Mouse (Mus musculus) heart, embryonic 11.5 days (tissue): ENCODE measurements around the gene Fam131b. TPM values are rescaled to one million over a fixed set of nuclear protein-coding genes. Genes with fewer than 3 reads are reported as not detected.
A peak's percentile ranks its signal among the peaks of the same experiment; 100 is the strongest.

Experiments used
- ATAC-seq: fragments of 200-750 bp; cut with Nextera tagmentation; replicated peaks from 2 replicates; pipeline ENCODE4 v1.8.0; 2017; ENCODE audit warnings: moderate library complexity; ENCODE audit not compliant: insufficient number of reproducible peaks, low FRiP score, low TSS enrichment
- H3K27ac ChIP-seq: fragments of 300-500 bp; sonication (generic); 2 replicates; pipeline ENCODE4 v1.5.1; 2014; ENCODE audit warnings: mild to moderate bottlenecking, low read depth, low read length
- H3K27me3 ChIP-seq: fragments of 300-500 bp; sonication (generic); 2 replicates; pipeline ENCODE4 v1.6.1; 2014; ENCODE audit warnings: mild to moderate bottlenecking, low read length, mixed read lengths; ENCODE audit not compliant: control insufficient read depth, insufficient read depth
- H3K36me3 ChIP-seq: fragments of 300-500 bp; sonication (generic); 2 replicates; pipeline ENCODE4 v1.6.1; 2014; ENCODE audit warnings: mild to moderate bottlenecking, low read length, moderate library complexity, mixed read lengths; ENCODE audit not compliant: control insufficient read depth, insufficient read depth
- H3K4me1 ChIP-seq: fragments of 300-500 bp; sonication (generic); 2 replicates; pipeline ENCODE4 v1.6.1; 2014; ENCODE audit warnings: low read length; ENCODE audit not compliant: control insufficient read depth, insufficient read depth
- H3K4me2 ChIP-seq: fragments of 300-500 bp; sonication (generic); 2 replicates; pipeline ENCODE4 v1.6.1; 2014; ENCODE audit warnings: mild to moderate bottlenecking, moderate library complexity
- H3K4me3 ChIP-seq: fragments of 300-500 bp; sonication (generic); 2 replicates; pipeline ENCODE4 v1.5.1; 2014; ENCODE audit warnings: low read depth, low read length
- H3K9ac ChIP-seq: fragments of 300-500 bp; sonication (generic); 2 replicates; pipeline ENCODE4 v1.6.1; 2014; ENCODE audit warnings: mild to moderate bottlenecking, low read depth, low read length, moderate library complexity
- H3K9me3 ChIP-seq: fragments of 300-500 bp; sonication (generic); replicated peaks from 2 replicates; pipeline ENCODE4 v1.6.1; 2016; ENCODE audit warnings: low read length; ENCODE audit not compliant: control insufficient read depth
- WGBS: fragments of 180-500 bp; shearing (Covaris S2); extraction: QIAGEN DNeasy Blood & Tissue Kit; methylation state at CpG from one replicate; pipeline ENCODE4 v1.1.7; 2014; ENCODE audit not compliant: insufficient replicate concordance; 5-methylcytosine and 5-hydroxymethylcytosine counted together
- polyA plus RNA-seq: library from polyadenylated mRNA; unstranded; fragments of >200 nt; fragmentation: Nextera tagmentation; extraction: Ambion mirVana; gene quantifications from 2 replicates; pipeline ENCODE4 v1.2.1, GENCODE M21; 2014

Fam131b gene
- polyA plus RNA-seq, 1 experiment from 2014 or later = 0.23 TPM

DNA sequence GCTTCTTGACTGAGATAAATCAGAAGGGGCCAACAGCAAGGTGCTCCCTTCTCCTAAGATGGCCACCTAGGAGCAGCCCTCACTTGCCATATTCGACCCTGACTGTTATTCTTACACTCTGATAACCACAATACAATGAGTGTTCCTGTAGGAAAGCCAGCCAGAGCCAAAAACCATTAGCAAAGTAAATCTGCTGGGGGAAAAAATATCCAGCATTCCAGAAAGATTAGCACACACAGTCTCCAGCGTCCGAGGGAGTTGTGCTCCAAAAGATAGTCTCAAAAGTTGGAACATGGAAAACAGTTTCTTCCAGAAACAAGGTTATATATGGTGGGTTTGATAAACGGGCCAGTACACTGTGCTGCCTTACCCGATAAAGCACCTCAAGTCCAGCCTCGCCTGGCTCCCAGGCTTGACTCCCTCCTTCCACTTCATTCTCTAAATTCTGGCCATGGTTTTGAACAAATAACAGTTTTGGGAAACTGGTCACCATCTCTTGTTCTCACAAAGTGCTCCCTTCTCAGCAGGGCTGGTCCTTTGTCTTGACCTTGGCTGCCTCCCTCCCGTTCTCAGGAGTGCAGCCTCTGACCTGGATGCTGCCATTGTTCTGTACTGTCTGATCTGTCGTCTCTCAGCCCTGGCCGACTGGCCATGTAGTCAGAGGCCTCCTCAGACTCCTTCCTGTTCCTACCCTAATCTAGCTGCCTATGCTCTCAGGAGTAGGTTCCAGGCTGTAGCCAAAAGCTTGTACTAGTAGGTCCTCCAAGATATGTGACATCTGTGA lies 35.1 kb upstream of the Fam131b start:
- H3K27ac ChIP-seq = peak overlapping the region; percentile 66

DNA sequence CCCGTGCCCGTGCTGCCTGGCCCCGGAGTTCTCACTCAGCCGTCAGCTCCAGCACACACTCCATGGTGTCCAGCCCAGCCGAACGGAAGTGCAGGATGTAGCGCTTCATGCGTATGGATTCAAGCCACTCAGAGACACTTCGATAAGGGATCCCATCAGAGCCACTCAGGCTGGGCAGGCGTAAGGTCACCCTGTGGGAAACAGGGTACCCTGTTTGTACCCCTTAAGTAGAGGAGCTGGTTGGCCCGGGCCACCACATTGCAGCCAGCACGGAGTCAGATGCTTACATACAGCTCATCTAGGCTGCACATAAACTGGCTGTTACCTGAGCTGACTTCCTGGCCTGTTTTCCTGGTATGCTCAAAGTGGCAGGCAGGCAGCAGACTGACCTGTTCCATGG lies 34.5 kb upstream of the Fam131b start:
- Histone ChIP-seq H3K4me3 (no peak overlapping the region), H3K27me3 (no peaks in the 10 kb centered on the region), H3K4me2 (no peak overlapping the region), H3K4me1 (peaks cover 62% of the 10 kb centered on the region), H3K9me3 (no peaks in the 10 kb centered on the region), H3K36me3 (peaks cover 40% of the 10 kb centered on the region), H3K9ac (no peak overlapping the region), H3K27ac (peak overlapping the region; percentile 60)
- 83% methylated on average over 12 of the region's 12 CpGs for WGBS
- ATAC-seq = no peak

More for the DNA sequence above, 35.1 kb upstream of the Fam131b start:
- Histone ChIP-seq H3K9me3 (no peaks in the 10 kb centered on the region), H3K27me3 (no peaks in the 10 kb centered on the region), H3K36me3 (peaks cover 40% of the 10 kb centered on the region), H3K4me2 (no peak overlapping the region), H3K9ac (no peak overlapping the region), H3K4me3 (no peak overlapping the region), H3K4me1 (peaks cover 56% of the 10 kb centered on the region)
- WGBS = 51% methylated on average over 9 of the region's 9 CpGs
- no peak for ATAC-seq

DNA sequence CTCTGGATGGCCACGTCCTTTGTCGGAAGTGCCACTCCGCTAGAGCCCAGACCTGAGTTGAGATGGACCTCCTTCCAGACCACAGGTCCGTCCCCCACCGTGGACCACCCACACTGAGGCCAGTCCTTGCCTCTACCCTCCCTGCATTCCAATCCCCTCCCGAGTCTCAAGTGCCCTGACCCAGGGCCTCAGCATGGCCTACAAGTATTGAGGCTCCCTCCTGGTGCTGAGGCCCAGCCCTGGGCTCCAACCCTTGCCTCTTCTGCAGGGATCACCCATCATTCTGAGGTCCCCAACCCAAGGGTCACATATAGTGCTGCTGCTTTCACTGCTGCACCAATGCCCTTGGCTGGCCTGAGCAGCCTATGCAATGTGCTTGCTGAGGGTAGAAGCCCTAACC lies 33.5 kb upstream of the Fam131b start:
- Histone ChIP-seq H3K4me3 (no peak overlapping the region), H3K9me3 (no peaks in the 10 kb centered on the region), H3K27ac (peak overlapping the region; percentile 35; the same call in 1 of the 2 replicates), H3K4me2 (no peak overlapping the region), H3K9ac (no peak overlapping the region; the same call in 1 of the 2 replicates), H3K27me3 (no peaks in the 10 kb centered on the region), H3K4me1 (peaks cover 65% of the 10 kb centered on the region), H3K36me3 (peaks cover 40% of the 10 kb centered on the region)
- WGBS = 43% methylated on average over 6 of the region's 6 CpGs
- no peak for ATAC-seq

DNA sequence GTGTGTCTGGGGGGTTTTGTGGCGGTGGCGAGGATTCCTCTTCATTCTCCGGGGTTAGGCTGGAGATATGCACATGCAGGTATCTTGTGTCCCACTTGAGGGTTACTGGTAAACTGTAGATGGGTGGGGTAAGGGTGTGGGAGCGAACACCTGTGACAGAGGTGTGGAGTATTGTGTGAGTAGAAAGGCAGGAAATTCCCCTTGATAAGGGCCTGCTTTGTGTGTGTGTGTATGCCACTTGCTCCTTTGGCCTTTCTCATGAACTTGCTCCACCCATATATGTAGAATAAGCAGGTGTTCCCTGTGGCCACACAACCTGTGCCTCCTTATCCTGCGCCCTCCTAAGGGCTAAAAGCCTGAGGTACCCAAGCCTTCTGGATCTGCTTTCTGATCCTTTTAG lies 32.5 kb upstream of the Fam131b start:
- no peak overlapping the region for H3K4me2 ChIP-seq
- peaks cover 65% of the 10 kb centered on the region for H3K4me1 ChIP-seq
- 85% methylated on average over 5 of the region's 5 CpGs for WGBS
- H3K9me3 ChIP-seq = no peaks in the 10 kb centered on the region
- H3K27me3 ChIP-seq = no peaks in the 10 kb centered on the region
- 0 out of 2 replicates have a peak overlapping the region, but pooled peaks have one; percentile 4 for H3K27ac ChIP-seq
- ATAC-seq = no peak
- H3K4me3 ChIP-seq = no peak overlapping the region
- peaks cover 44% of the 10 kb centered on the region for H3K36me3 ChIP-seq
- no peak overlapping the region for H3K9ac ChIP-seq

DNA sequence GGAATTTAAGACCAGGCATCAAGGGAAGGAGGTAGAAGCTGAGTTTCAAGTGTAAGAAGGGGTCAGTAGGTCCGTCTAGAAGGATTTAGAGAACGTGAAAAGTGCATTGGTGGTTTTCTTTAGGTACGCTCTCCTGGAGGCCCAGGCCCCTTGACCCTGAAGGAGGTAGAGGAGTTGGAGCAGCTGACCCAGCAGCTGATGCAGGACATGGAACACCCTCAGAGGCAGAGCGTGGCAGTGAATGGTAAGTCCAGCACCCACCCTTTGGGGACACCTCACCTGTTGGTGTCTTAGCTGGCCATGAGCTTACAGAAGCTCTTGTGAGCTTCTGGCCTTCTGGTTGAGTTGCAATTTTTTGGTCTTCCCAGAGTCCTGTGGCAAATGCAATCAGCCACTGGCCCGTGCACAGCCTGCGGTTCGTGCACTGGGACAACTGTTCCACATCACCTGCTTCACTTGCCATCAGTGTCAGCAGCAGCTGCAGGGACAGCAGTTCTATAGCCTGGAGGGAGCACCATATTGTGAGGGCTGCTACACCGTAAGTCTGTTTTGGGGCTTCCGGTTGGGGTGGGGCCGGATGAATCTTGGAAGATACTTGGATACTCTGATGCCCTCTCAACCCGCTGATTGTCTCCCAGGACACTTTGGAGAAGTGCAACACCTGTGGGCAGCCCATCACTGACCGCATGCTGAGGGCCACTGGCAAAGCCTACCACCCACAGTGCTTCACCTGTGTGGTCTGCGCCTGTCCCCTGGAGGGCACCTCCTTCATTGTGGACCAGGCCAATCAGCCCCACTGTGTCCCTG lies 31.6 kb upstream of the Fam131b start:
- peaks cover 40% of the 10 kb centered on the region for H3K36me3 ChIP-seq
- WGBS = 89% methylated on average over 13 of the region's 13 CpGs
- no peak for ATAC-seq
- H3K27ac ChIP-seq = no peak overlapping the region
- no peaks in the 10 kb centered on the region for H3K27me3 ChIP-seq
- H3K4me1 ChIP-seq = peaks cover 68% of the 10 kb centered on the region
- H3K9ac ChIP-seq = no peak overlapping the region
- H3K9me3 ChIP-seq = no peaks in the 10 kb centered on the region
- no peak overlapping the region for H3K4me2 ChIP-seq
- no peak overlapping the region for H3K4me3 ChIP-seq

DNA sequence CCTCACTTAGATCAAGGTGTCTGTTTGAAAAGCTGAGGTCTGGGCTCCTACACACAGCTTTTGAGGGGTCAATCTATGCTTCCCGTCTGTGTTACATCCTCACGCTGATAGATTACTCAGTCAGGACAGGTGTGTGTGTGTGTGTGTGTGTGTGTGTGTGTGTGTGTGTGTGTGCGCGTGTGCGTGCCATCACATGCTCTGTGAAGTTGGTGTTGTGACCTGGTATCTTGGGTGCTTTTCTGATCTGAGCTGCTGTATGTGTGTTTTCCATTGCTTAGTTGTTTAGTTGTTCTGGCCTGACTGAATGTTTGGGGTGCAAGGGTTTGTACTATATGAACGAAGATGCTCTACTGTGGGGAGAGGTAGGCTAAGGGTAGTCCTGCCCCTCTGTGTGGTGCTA lies 30.9 kb upstream of the Fam131b start:
- Histone ChIP-seq H3K27ac (no peak overlapping the region), H3K36me3 (peaks cover 36% of the 10 kb centered on the region), H3K4me2 (no peak overlapping the region; the same call in 1 of the 2 replicates), H3K4me3 (no peak overlapping the region), H3K9me3 (no peaks in the 10 kb centered on the region), H3K4me1 (peaks cover 70% of the 10 kb centered on the region), H3K27me3 (no peaks in the 10 kb centered on the region), H3K9ac (no peak overlapping the region)
- no peak for ATAC-seq
- 91% methylated on average over 6 of the region's 6 CpGs for WGBS

DNA sequence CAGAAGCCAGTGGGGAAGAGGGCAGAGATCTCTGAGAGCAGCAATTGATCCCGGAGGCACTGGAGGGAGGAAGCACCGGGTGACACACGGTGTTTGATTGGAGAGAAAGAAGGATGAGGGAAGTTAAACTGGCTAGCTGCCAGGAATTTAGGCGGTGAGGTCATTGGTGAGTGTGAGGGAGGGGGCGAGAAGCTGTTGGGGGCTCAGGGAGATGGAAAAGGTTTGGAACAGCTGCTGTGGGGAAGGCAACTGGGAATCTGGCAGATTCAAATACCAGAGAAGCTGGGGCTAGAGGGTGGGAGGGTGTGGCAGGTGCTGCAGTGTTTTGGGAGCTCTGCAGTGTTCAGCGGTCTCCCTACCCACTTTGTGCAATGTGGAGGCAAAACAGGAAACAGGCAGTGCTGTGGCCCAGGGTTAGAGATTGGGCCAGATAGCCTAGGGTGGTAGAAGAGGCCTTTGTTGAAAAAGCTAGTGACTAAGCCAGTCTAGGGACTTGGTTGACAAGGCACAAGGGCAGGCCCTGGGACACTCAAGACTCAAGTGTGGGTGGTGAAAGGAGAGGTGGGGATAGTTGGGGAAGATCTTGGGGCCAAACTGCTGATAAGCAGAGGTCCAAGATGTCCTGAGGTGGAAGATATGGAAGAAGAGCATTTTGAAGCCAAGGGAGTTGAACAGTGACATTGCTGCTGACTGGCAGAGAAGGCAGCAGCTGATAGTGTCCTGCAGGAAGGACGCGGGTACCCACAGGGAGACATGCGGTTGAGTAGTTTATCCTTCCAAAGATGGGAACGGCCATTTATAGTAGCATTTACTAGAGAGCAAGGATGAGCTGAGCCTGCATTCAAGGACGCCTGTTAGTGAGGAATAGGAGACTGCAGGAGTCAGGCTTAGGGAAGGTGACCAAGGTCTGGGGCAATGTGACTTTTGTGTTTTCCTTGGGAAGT lies 29.9 kb upstream of the Fam131b start:
- H3K4me3 ChIP-seq = peak overlapping the region; percentile 90

DNA sequence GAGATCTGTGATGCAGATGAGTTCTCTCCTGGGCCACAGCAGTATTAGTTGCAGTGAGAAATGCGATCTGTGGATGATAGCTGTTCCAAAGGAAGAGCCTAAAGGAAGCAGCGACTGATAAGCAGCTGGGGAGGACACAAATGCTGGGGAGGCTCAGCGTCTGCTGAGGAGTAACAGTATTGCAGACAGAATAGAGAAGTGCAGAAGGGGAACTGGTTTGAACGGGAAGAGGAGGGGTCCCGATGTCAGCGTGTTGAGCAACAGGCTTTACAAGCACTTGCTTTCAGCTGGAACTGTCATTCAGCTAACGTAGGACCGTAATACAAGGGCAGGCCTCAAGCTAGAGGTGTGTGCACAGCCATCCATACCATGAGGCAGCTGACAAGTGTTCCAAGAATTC lies 28.7 kb upstream of the Fam131b start:
- peak overlapping the region; percentile 97 for H3K4me2 ChIP-seq
- no peaks in the 10 kb centered on the region for H3K9me3 ChIP-seq
- H3K4me1 ChIP-seq = peaks cover 63% of the 10 kb centered on the region
- no peak for ATAC-seq
- H3K9ac ChIP-seq = peak overlapping the region; percentile 10; the same call in 1 of the 2 replicates
- no peaks in the 10 kb centered on the region for H3K27me3 ChIP-seq
- H3K27ac ChIP-seq = peak overlapping the region; percentile 54
- WGBS = 41% methylated on average over 8 of the region's 8 CpGs
- H3K36me3 ChIP-seq = peaks cover 31% of the 10 kb centered on the region
- H3K4me3 ChIP-seq = peak overlapping the region; percentile 90

More for the DNA sequence above, 29.9 kb upstream of the Fam131b start:
- WGBS = 28% methylated on average over 11 of the region's 11 CpGs
- H3K9ac ChIP-seq = peak overlapping the region; percentile 22; the same call in 1 of the 2 replicates
- H3K4me2 ChIP-seq = peak overlapping the region; percentile 97
- peaks cover 34% of the 10 kb centered on the region for H3K36me3 ChIP-seq
- H3K27me3 ChIP-seq = no peaks in the 10 kb centered on the region
- H3K27ac ChIP-seq = peak overlapping the region; percentile 54
- ATAC-seq = no peak
- peaks cover 64% of the 10 kb centered on the region for H3K4me1 ChIP-seq
- H3K9me3 ChIP-seq = no peaks in the 10 kb centered on the region
